Mouse (Mus musculus): ENCODE results near the gene Nin. TPM values are rescaled to one million over a fixed set of nuclear protein-coding genes. Genes with fewer than 3 reads are reported as not detected.
"Not testable (repeated sequence)": the region's sequence is repeated elsewhere in the genome, so short reads cannot be mapped to it uniquely, and the experiment has no call there.

Nin gene
- polyA plus RNA-seq (2011; ENCODE audit: insufficient read length, low read depth, missing spikeins): 14.0 and 14.2 TPM in 2 replicates

DNA sequence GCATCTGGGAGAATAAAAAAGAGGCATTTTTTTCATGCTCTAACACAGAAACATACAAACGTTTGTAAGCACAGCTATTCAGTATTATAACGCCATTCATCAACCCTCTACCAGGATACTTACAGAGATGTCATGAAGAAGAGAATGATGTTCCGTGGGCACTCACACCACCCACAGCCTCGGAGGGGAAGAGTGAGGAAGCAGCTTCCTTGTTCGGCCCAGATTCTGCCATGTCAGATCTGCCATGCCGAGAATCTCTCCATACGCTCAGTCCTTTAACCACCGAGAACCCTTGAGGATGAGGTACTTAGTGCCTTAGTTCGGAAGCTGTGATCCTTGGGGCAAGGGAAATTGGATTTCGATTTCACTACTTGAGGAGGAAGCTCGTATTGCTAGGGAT lies at the start of gene Nin:
Gene Nin (minus strand): TSS at position 367 of the 400 bp plus-strand sequence.
- no peak within 1 kb of the TSS for H3K27ac ChIP-seq (ENCODE audit: insufficient read depth, low read length)
- TF ChIP-seq CTCF (IDR thresholded peaks at IDR 0.05; ENCODE audit: borderline replicate concordance, insufficient read depth, low read length) (no peak), POLR2A (IDR thresholded peaks at IDR 0.05; ENCODE audit: low read depth, low read length) (no peak)
- H3K4me3 ChIP-seq (ENCODE audit: insufficient read depth, low read length): no peak within 1 kb of the TSS
- peaks cover 7% of the 10 kb centered on the region; the same call in 1 of the 2 replicates for H3K4me1 ChIP-seq (ENCODE audit: control insufficient read depth, insufficient read depth, low read length)

DNA sequence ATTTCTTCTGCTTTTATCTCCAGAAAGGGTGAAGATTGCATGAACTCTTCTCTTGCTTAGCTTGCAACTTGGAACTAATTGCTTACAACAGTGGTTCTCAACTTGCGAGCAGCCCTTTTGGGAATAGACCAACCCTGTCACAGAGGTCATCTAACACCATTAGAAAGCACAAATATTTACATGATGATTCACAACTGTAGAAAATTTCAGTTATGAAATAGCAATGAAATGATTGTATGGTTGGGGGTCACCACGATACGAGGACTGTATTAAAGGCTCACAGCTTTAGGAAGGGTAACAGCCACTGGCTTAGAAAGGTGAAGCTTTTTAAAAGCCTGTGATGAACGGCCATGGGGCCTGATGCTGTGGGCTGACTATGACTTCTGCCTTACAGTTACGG lies 47.5 kb upstream of the Nin start:
- no peak overlapping the region for H3K27ac ChIP-seq (ENCODE audit: insufficient read depth, low read length)
- H3K4me3 ChIP-seq (ENCODE audit: insufficient read depth, low read length): no peak overlapping the region
- TF ChIP-seq POLR2A (IDR thresholded peaks at IDR 0.05; ENCODE audit: low read depth, low read length) (no peak), CTCF (IDR thresholded peaks at IDR 0.05; ENCODE audit: borderline replicate concordance, insufficient read depth, low read length) (no peak)
- peaks cover 3% of the 10 kb centered on the region for H3K4me1 ChIP-seq (ENCODE audit: control insufficient read depth, insufficient read depth, low read length)

DNA sequence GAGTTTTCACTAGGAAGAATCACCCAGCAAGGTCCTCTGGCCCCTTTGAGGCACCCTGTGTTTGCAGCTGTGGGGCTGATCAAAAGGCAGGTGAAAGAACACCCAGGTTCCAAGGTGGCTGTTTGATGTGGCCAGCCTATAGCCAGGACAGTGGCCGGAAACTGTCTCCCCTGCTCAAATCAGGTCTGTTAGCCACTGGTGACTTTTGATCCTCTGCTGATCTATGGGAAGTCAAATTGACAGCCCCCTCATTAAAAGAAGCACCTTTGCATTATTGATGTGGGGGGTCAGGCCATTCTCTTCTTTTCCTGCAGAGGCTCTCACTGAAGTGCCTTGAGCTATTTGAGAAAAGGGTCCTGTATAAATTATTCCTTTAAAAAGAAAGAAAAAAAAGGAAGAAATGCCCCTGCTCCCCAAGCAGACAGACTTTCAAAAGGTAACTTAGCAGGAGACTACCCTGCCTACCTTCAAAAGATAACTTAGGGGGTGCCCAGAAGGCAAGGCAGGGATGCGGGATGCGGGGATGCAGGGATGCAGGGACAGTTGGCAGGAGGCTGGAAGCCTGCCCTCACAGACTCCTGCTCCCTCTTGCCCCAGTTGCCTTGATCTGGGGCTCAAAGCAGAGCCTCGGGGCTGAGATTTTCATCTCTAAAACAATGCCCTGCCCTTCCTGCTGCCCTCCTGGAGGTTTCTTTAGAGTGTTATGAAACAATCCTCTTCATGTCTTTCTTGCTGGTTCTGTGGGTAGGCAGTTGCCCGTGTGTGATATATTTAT lies 44.0 kb upstream of the Nin start:
- H3K4me1 ChIP-seq (ENCODE audit: control insufficient read depth, insufficient read depth, low read length): peaks cover 3% of the 10 kb centered on the region
- H3K27ac ChIP-seq (ENCODE audit: insufficient read depth, low read length): no peak overlapping the region
- TF ChIP-seq POLR2A (IDR thresholded peaks at IDR 0.05; ENCODE audit: low read depth, low read length) (no peak), CTCF (IDR thresholded peaks at IDR 0.05; ENCODE audit: borderline replicate concordance, insufficient read depth, low read length) (no peak)
- no peak overlapping the region for H3K4me3 ChIP-seq (ENCODE audit: insufficient read depth, low read length)

DNA sequence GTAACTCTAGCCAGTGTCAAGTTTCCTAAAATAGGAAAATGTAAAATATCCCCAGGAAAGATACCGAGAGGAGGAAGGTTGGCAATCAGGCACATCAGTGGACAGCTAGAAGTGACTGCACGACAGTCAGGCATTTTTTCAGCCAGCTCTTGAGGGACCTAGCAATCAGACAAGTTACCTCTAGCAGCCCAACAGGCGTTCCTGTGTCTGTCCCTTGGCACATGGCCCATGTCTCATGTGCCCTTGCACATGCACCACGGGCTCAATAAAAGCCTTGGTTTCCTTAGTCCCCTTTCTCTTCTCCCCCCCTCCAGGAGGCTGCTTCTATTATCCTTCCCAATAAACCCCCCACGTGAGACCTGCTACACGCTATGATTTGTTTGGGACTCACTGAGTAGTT lies 42.7 kb upstream of the Nin start:
- TF ChIP-seq POLR2A (IDR thresholded peaks at IDR 0.05; ENCODE audit: low read depth, low read length) (no peak), CTCF (IDR thresholded peaks at IDR 0.05; ENCODE audit: borderline replicate concordance, insufficient read depth, low read length) (no peak)
- no peak overlapping the region for H3K4me3 ChIP-seq (ENCODE audit: insufficient read depth, low read length)
- H3K4me1 ChIP-seq (ENCODE audit: control insufficient read depth, insufficient read depth, low read length): peaks cover under 1% of the 10 kb centered on the region
- H3K27ac ChIP-seq (ENCODE audit: insufficient read depth, low read length): no peak overlapping the region

DNA sequence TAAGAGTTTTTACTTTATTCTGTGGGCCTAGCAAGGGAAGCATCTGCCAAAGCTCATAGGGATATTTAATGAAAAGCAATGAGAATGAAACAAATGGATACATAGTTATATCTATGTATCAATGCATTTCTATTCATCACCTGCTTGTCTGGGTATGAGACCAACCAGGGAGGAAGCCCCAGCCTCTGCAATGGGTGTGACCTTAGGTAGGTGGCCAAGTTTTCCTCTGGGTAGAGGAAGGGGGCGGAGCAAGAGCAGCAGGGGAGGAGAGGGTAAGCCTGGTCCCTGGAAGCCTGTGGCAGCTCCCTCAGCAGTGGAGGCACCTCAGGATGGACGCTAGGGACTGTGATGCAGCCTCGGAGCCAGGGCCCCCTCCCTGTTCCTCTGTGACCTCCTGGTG lies 40.3 kb upstream of the Nin start, which contains the start of gene Abhd12b:
Gene Abhd12b (plus strand): TSS at position 301 of the 400 bp plus-strand sequence.
- H3K27ac ChIP-seq (ENCODE audit: insufficient read depth, low read length): no peak within 1 kb of the TSS
- no peak for TF ChIP-seq POLR2A (IDR thresholded peaks at IDR 0.05; ENCODE audit: low read depth, low read length)
- TF ChIP-seq CTCF (IDR thresholded peaks at IDR 0.05; ENCODE audit: borderline replicate concordance, insufficient read depth, low read length): no peak
- no peak within 1 kb of the TSS for H3K4me3 ChIP-seq (ENCODE audit: insufficient read depth, low read length)
- H3K4me1 ChIP-seq (ENCODE audit: control insufficient read depth, insufficient read depth, low read length): no peaks in the 10 kb centered on the region

DNA sequence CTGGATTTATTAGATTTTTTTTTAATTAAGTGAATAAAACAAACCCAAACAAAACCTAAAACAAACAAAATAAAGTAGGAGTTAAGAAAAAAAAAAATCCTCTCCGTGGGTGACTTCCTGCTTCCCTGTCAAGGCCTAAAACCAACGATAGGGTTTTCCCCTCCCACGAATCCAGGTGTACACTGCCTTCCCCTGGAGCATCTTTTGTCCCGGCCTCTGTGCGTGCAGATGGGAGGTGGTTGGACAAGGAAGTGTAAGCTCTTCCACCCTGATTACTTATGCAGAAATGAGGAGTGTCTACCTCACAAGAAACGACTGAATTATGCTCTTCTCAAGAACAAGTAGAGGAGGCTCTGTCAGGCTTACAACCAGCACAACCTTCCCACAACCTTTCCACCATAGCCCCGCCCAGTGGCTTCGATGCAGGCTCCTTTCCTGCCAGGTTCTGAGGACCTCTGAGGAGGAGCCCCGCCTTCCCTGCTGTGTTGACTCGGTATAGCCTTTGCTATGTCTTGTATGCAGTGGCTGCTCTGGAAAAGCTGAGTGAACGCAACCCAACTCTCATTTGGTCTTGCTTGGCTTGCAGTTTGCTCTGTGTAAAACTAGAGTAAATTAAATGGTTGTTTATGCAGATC lies 35.2 kb upstream of the Nin start:
- Histone ChIP-seq H3K4me3 (ENCODE audit: insufficient read depth, low read length) (no peak overlapping the region), H3K27ac (ENCODE audit: insufficient read depth, low read length) (no peak overlapping the region), H3K4me1 (ENCODE audit: control insufficient read depth, insufficient read depth, low read length) (no peaks in the 10 kb centered on the region; the same call in 1 of the 2 replicates)
- TF ChIP-seq POLR2A (IDR thresholded peaks at IDR 0.05; ENCODE audit: low read depth, low read length): no peak
- no peak for TF ChIP-seq CTCF (IDR thresholded peaks at IDR 0.05; ENCODE audit: borderline replicate concordance, insufficient read depth, low read length)

DNA sequence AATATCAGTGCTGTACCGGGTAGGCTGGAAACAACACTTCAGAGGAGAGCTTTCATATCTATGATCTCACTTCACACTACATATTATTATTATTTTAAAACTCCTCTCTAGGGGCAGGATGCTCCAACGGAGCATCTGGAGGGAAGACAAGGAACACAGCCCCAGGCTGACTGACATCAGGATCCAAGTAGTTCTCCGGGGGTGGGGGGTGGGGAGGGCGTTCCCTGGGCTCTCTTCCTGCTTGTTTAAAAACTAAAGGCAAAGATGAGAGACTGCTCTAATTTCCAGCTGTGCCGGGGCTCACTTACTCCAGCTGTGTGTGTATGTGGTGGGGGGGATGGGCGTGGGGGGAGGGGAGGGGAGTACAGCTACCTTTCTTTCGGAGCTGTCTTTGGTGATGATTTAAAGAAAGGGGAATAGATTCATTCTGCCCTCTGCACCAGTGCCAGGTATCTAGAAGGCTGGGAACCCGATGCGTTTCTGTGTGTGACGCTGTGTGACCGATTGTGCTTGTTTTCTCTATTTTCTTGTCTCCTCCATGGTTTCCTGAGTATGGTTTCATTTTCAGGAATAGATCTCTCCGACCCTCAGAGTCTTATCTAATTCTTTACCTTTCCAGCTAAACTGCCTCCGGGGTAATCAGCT lies 34.6 kb upstream of the Nin start:
- no peak for TF ChIP-seq CTCF (IDR thresholded peaks at IDR 0.05; ENCODE audit: borderline replicate concordance, insufficient read depth, low read length)
- no peak for TF ChIP-seq POLR2A (IDR thresholded peaks at IDR 0.05; ENCODE audit: low read depth, low read length)
- no peaks in the 10 kb centered on the region; the same call in 1 of the 2 replicates for H3K4me1 ChIP-seq (ENCODE audit: control insufficient read depth, insufficient read depth, low read length)
- peak overlapping the region; percentile 31 for H3K4me3 ChIP-seq (ENCODE audit: insufficient read depth, low read length)
- H3K27ac ChIP-seq (ENCODE audit: insufficient read depth, low read length): no peak overlapping the region

DNA sequence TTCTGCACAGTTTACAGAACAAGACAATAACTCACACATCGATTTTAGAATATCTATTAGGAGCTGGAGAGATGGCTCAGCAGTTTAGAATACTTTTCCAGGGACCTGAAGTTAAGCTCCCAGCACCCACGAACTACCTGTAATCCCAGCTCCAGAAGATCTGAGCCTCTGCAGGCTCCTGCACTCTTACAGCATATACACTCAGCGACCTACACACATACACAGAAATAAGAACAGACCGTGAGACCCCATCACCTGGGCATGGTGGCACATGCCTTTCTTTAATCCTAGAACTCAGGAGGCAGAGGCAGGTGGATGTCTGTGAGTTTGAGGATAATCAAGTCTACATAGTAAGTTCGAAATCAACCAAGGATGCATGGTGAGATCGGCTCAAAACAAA lies 32.1 kb upstream of the Nin start:
- Histone ChIP-seq H3K27ac (ENCODE audit: insufficient read depth, low read length) (no peak overlapping the region), H3K4me3 (ENCODE audit: insufficient read depth, low read length) (no peak overlapping the region), H3K4me1 (ENCODE audit: control insufficient read depth, insufficient read depth, low read length) (no peaks in the 10 kb centered on the region; the same call in 1 of the 2 replicates)
- TF ChIP-seq POLR2A (IDR thresholded peaks at IDR 0.05; ENCODE audit: low read depth, low read length): no peak
- no peak for TF ChIP-seq CTCF (IDR thresholded peaks at IDR 0.05; ENCODE audit: borderline replicate concordance, insufficient read depth, low read length)

DNA sequence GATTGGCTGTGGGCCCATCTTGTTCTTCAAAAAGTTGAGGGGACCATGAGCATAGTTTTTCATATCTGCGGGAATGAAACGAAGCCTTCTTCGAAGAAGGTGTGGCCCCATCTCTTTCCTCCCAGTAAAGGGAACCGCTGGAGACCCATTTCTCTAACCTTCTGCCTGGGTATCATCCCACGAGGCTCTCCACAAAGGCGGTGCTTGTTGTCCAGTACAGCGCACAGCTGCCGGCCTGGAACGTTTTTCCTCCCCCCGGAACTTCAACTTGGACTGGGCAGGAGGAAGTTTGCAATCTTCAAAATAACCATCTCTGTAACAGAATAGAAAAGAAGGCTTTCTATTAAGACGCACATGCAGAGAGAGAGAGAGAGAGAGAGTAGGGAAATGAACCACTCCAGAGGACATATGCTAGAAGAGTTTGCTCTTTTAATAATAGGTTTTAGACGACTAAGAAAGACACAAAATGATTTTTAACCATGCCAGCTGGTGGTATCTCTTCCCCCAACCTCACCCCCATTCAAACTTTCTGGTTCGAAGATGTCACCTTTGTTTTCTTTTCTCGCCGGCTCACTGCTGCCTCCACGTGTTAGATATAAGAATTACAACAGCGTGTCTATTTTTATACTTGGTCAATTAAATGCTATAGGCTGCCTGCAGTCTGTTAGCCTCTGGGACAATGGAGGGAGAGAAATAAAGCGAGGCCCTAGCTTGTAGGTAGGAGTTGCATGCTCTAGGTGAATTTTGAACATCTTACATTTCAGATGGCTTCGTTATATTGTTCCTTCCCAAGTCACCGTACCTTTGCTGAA lies 31.3 kb upstream of the Nin start:
- Histone ChIP-seq H3K4me3 (ENCODE audit: insufficient read depth, low read length) (no peak overlapping the region), H3K27ac (ENCODE audit: insufficient read depth, low read length) (no peak overlapping the region), H3K4me1 (ENCODE audit: control insufficient read depth, insufficient read depth, low read length) (no peaks in the 10 kb centered on the region; the same call in 1 of the 2 replicates)
- no peak for TF ChIP-seq POLR2A (IDR thresholded peaks at IDR 0.05; ENCODE audit: low read depth, low read length)
- no peak for TF ChIP-seq CTCF (IDR thresholded peaks at IDR 0.05; ENCODE audit: borderline replicate concordance, insufficient read depth, low read length)

DNA sequence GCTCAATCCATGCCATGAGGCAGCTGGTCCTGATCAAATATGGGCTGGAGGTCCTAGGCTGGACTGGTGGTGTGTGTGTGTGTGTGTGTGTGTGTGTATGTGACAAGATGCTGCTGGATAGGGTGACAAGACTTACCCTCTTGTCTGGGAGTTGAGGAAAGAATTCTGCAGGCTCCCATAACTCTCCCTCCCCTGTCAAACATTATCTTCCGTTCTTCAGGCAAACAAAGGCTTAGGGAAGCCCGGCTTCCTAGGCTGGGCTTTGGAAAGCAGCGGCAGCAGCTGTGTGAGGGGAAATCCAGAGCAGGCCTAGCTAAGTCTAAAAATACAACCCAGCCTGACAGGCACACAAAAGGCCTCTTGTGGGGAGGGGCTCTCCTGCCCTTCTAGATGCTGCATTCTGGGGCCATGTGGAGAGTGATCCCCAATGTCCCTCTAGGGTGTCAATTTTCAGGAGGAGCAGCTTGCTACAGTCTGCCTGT lies 30.6 kb upstream of the Nin start:
- not testable (repeated sequence) for H3K27ac ChIP-seq (ENCODE audit: insufficient read depth, low read length); H3K4me3 ChIP-seq (ENCODE audit: insufficient read depth, low read length); H3K4me1 ChIP-seq (ENCODE audit: control insufficient read depth, insufficient read depth, low read length)
